Mouse (Mus musculus): ENCODE data around the gene Morn1. TPM values are rescaled to one million over a fixed set of nuclear protein-coding genes. Genes with fewer than 3 reads are reported as not detected.

The Morn1 gene
- polyA plus RNA-seq, 1 experiment from 2014 or later, result 5.1 TPM

GRCm38 (mm10) chr4:155157871-155158542 lies 71.6 kb downstream of the Morn1 start:
- Histone ChIP-seq H3K4me3 (replicated peaks) (no peak overlapping the region), H3K4me1 (peaks cover 29% of the 10 kb centered on the region), H3K9ac (no peak overlapping the region), H3K27me3 (no peaks in the 10 kb centered on the region), H3K9me3 (replicated peaks) (no peaks in the 10 kb centered on the region), H3K36me3 (peaks cover 63% of the 10 kb centered on the region), H3K27ac (no peak overlapping the region), H3K4me2 (no peak overlapping the region)
- WGBS, result 88% methylated on average over 27 of the region's 27 CpGs
- ATAC-seq (replicated peaks; ENCODE audit: low FRiP score), result no peak

- H3K9me3 ChIP-seq (replicated peaks), result no peaks in the 10 kb centered on the region
- WGBS, result 71% methylated on average over 8 of the region's 8 CpGs
- peaks cover 34% of the 10 kb centered on the region for H3K4me1 ChIP-seq
- H3K4me3 ChIP-seq (replicated peaks), result no peak overlapping the region
- H3K9ac ChIP-seq, result no peak overlapping the region
- no peaks in the 10 kb centered on the region for H3K27me3 ChIP-seq
- H3K4me2 ChIP-seq, result no peak overlapping the region
- no peak overlapping the region for H3K27ac ChIP-seq
- H3K36me3 ChIP-seq, result peaks cover 61% of the 10 kb centered on the region
- ATAC-seq (replicated peaks; ENCODE audit: low FRiP score), result no peak
Observed at GRCm38 (mm10) chr4:155158543-155158917, 72.2 kb downstream of the Morn1 start.

GRCm38 (mm10) chr4:155162433-155163319 lies 76.3 kb downstream of the Morn1 start:
- H3K9ac ChIP-seq, result no peak overlapping the region
- H3K9me3 ChIP-seq (replicated peaks), result 0 out of 2 replicates have a peak, but pooled peaks cover 3% of the 10 kb centered on the region
- H3K4me2 ChIP-seq, result 0 out of 2 replicates have a peak overlapping the region, but pooled peaks have one; percentile 6

GRCm38 (mm10) chr4:155163320-155163651 lies 76.9 kb downstream of the Morn1 start:
- Histone ChIP-seq H3K27ac (peak overlapping the region; percentile 71), H3K36me3 (peaks cover 18% of the 10 kb centered on the region), H3K4me1 (peaks cover 58% of the 10 kb centered on the region), H3K4me2 (0 out of 2 replicates have a peak overlapping the region, but pooled peaks have one; percentile 6), H3K9ac (no peak overlapping the region), H3K9me3 (replicated peaks) (0 out of 2 replicates have a peak, but pooled peaks cover 3% of the 10 kb centered on the region), H3K27me3 (no peaks in the 10 kb centered on the region), H3K4me3 (replicated peaks) (no peak overlapping the region)
- 32% methylated on average over 4 of the region's 4 CpGs for WGBS
- peak; percentile 27; the same call in 1 of the 2 replicates for ATAC-seq (replicated peaks; ENCODE audit: low FRiP score)

More at GRCm38 (mm10) chr4:155162433-155163319, 76.3 kb downstream of the Morn1 start:
- ATAC-seq (replicated peaks; ENCODE audit: low FRiP score), result no peak
- peaks cover 53% of the 10 kb centered on the region for H3K4me1 ChIP-seq
- no peaks in the 10 kb centered on the region for H3K27me3 ChIP-seq
- H3K36me3 ChIP-seq, result peaks cover 24% of the 10 kb centered on the region
- H3K27ac ChIP-seq, result peak overlapping the region; percentile 71
- no peak overlapping the region for H3K4me3 ChIP-seq (replicated peaks)
- WGBS, result 60% methylated on average over 7 of the region's 7 CpGs

GRCm38 (mm10) chr4:155163685-155164084 lies 77.3 kb downstream of the Morn1 start:
- Histone ChIP-seq H3K4me3 (replicated peaks) (no peak overlapping the region), H3K36me3 (peaks cover 14% of the 10 kb centered on the region), H3K9me3 (replicated peaks) (0 out of 2 replicates have a peak, but pooled peaks cover 3% of the 10 kb centered on the region), H3K4me1 (peaks cover 60% of the 10 kb centered on the region), H3K4me2 (no peak overlapping the region), H3K27ac (peak overlapping the region; percentile 71), H3K9ac (no peak overlapping the region), H3K27me3 (no peaks in the 10 kb centered on the region)
- ATAC-seq (replicated peaks; ENCODE audit: low FRiP score), result peak; percentile 14; the same call in 1 of the 2 replicates
- WGBS, result 53% methylated on average over 8 of the region's 8 CpGs

- no peak overlapping the region for H3K4me3 ChIP-seq (replicated peaks)
- peak overlapping the region; percentile 71 for H3K27ac ChIP-seq
- H3K4me1 ChIP-seq, result peaks cover 66% of the 10 kb centered on the region
- peaks cover 5% of the 10 kb centered on the region for H3K36me3 ChIP-seq
- H3K9me3 ChIP-seq (replicated peaks), result 0 out of 2 replicates have a peak, but pooled peaks cover 3% of the 10 kb centered on the region
- ATAC-seq (replicated peaks; ENCODE audit: low FRiP score), result no peak
- H3K9ac ChIP-seq, result no peak overlapping the region
- 73% methylated on average over 6 of the region's 6 CpGs for WGBS
- no peak overlapping the region for H3K4me2 ChIP-seq
- no peaks in the 10 kb centered on the region for H3K27me3 ChIP-seq
Observed at GRCm38 (mm10) chr4:155164550-155164949, 78.2 kb downstream of the Morn1 start.

- H3K4me3 ChIP-seq (replicated peaks), result no peak overlapping the region
- no peak overlapping the region for H3K27ac ChIP-seq
- no peaks in the 10 kb centered on the region for H3K36me3 ChIP-seq
- no peak overlapping the region for H3K9ac ChIP-seq
- ATAC-seq (replicated peaks; ENCODE audit: low FRiP score), result no peak
- H3K27me3 ChIP-seq, result no peaks in the 10 kb centered on the region
- H3K4me2 ChIP-seq, result no peak overlapping the region
- H3K4me1 ChIP-seq, result peaks cover 72% of the 10 kb centered on the region
- H3K9me3 ChIP-seq (replicated peaks), result 0 out of 2 replicates have a peak, but pooled peaks cover 3% of the 10 kb centered on the region
Observed at GRCm38 (mm10) chr4:155165861-155166260, 79.5 kb downstream of the Morn1 start.

GRCm38 (mm10) chr4:155168835-155169252 lies 82.5 kb downstream of the Morn1 start:
- Histone ChIP-seq H3K9me3 (replicated peaks) (0 out of 2 replicates have a peak, but pooled peaks cover 3% of the 10 kb centered on the region), H3K9ac (no peak overlapping the region), H3K36me3 (no peaks in the 10 kb centered on the region), H3K4me2 (no peak overlapping the region), H3K4me1 (peaks cover 72% of the 10 kb centered on the region), H3K4me3 (replicated peaks) (no peak overlapping the region), H3K27ac (no peak overlapping the region), H3K27me3 (no peaks in the 10 kb centered on the region)
- no peak for ATAC-seq (replicated peaks; ENCODE audit: low FRiP score)
- 92% methylated on average over 8 of the region's 8 CpGs for WGBS

GRCm38 (mm10) chr4:155170614-155171212 lies 84.3 kb downstream of the Morn1 start:
- ATAC-seq (replicated peaks; ENCODE audit: low FRiP score), result no peak
- Histone ChIP-seq H3K9me3 (replicated peaks) (no peaks in the 10 kb centered on the region), H3K36me3 (no peaks in the 10 kb centered on the region), H3K4me2 (no peak overlapping the region), H3K4me1 (peaks cover 74% of the 10 kb centered on the region), H3K9ac (no peak overlapping the region), H3K27ac (0 out of 2 replicates have a peak overlapping the region, but pooled peaks have one; percentile 45), H3K4me3 (replicated peaks) (no peak overlapping the region), H3K27me3 (no peaks in the 10 kb centered on the region)
- 72% methylated on average over 8 of the region's 8 CpGs for WGBS

GRCm38 (mm10) chr4:155171961-155172533 lies 85.7 kb downstream of the Morn1 start:
- Histone ChIP-seq H3K36me3 (no peaks in the 10 kb centered on the region), H3K9me3 (replicated peaks) (no peaks in the 10 kb centered on the region), H3K27ac (peak overlapping the region; percentile 98), H3K4me3 (replicated peaks) (no peak overlapping the region), H3K9ac (no peak overlapping the region), H3K4me2 (no peak overlapping the region), H3K4me1 (peaks cover 81% of the 10 kb centered on the region), H3K27me3 (no peaks in the 10 kb centered on the region)
- 76% methylated on average over 5 of the region's 5 CpGs for WGBS
- ATAC-seq (replicated peaks; ENCODE audit: low FRiP score), result no peak

- no peaks in the 10 kb centered on the region for H3K27me3 ChIP-seq
- 0 out of 2 replicates have a peak overlapping the region, but pooled peaks have one; percentile 10 for H3K4me3 ChIP-seq (replicated peaks)
- 21% methylated on average over 21 of the region's 21 CpGs for WGBS
- H3K9ac ChIP-seq, result peak overlapping the region; percentile 38
- peak; percentile 90 for ATAC-seq (replicated peaks; ENCODE audit: low FRiP score)
- H3K27ac ChIP-seq, result peak overlapping the region; percentile 98
- peak overlapping the region; percentile 46 for H3K4me2 ChIP-seq
- no peaks in the 10 kb centered on the region for H3K9me3 ChIP-seq (replicated peaks)
- no peaks in the 10 kb centered on the region for H3K36me3 ChIP-seq
- peaks cover 89% of the 10 kb centered on the region for H3K4me1 ChIP-seq
Observed at GRCm38 (mm10) chr4:155172909-155173821, 86.8 kb downstream of the Morn1 start.

All from kidney, embryonic 15.5 days (tissue).